Mouse (Mus musculus) megakaryocyte-erythroid progenitor cell, adult 5 weeks (primary cell): ENCODE measurements around the gene Zdhhc21. TPM values are rescaled to one million over a fixed set of nuclear protein-coding genes. Genes with fewer than 3 reads are reported as not detected.

Experiments
- polyA plus RNA-seq: library from polyadenylated mRNA; stranded (reverse); fragments of >175 nt; gene quantifications from 2 replicates; pipeline ENCODE4 v1.2.3, GENCODE M21; 2012

Zdhhc21 gene
- polyA plus RNA-seq: 1.5 and 2.4 TPM in 2 replicates

GRCm38 (mm10) chr4:82859131-82860125 lies at the start of gene Zdhhc21:
Gene Zdhhc21 (minus strand): TSS chr4:82859958.

GRCm38 (mm10) chr4:82884636-82885534 lies 25.1 kb upstream of the Zdhhc21 start, which contains the start of gene Cer1:
Gene Cer1 (minus strand): TSS chr4:82885148.

Other genes with a start within 250 kb of the Zdhhc21 start
- gene Nfib, start 154.2 kb downstream of the Zdhhc21 start, polyA plus RNA-seq: 0.01 TPM in 1 of 2 replicates, not detected in the other
- not detected in 2 replicates for gene Cer1, start 25.2 kb upstream of the Zdhhc21 start, polyA plus RNA-seq
- 0.03 TPM in 1 of 2 replicates, not detected in the other for gene Frem1, start 192.4 kb upstream of the Zdhhc21 start, polyA plus RNA-seq